Mouse (Mus musculus) limb, embryonic 14.5 days (tissue): ENCODE data around the gene Stat4. TPM values are rescaled to one million over a fixed set of nuclear protein-coding genes. Genes with fewer than 3 reads are reported as not detected.

Experiments used
- ATAC-seq: fragments of 200-750 bp; cut with Nextera tagmentation; 2 replicates; pipeline ENCODE4 v1.8.0; 2017; ENCODE audit warnings: low read depth, moderate number of reproducible peaks, moderate TSS enrichment; ENCODE audit not compliant: low FRiP score
- DNase-seq: peaks from one replicate; pipeline ENCODE4 v3.0.0-alpha.2; 2015; ENCODE audit warnings: low spot score
- H3K27ac ChIP-seq: fragments of 300-500 bp; sonication (generic); replicated peaks from 2 replicates; pipeline ENCODE4 v1.5.1; 2014; ENCODE audit warnings: low read depth, mild to moderate bottlenecking, low read length, moderate library complexity, mixed read lengths
- H3K27me3 ChIP-seq: fragments of 300-500 bp; sonication (generic); 2 replicates; pipeline ENCODE4 v1.6.1; 2014; ENCODE audit warnings: low read length, mixed read lengths; ENCODE audit not compliant: control insufficient read depth, insufficient read depth
- H3K36me3 ChIP-seq: fragments of 300-500 bp; sonication (generic); 2 replicates; pipeline ENCODE4 v1.6.1; 2014; ENCODE audit warnings: mild to moderate bottlenecking, low read length, moderate library complexity, mixed read lengths; ENCODE audit not compliant: control insufficient read depth, insufficient read depth
- H3K4me1 ChIP-seq: fragments of 300-500 bp; sonication (generic); 2 replicates; pipeline ENCODE4 v1.6.1; 2014; ENCODE audit warnings: antibody characterized with exemption, low read length, mixed read lengths; ENCODE audit not compliant: control insufficient read depth, insufficient read depth
- H3K4me2 ChIP-seq: fragments of 300-500 bp; sonication (generic); replicated peaks from 2 replicates; pipeline ENCODE4 v1.6.1; 2014; ENCODE audit warnings: low read depth, mild to moderate bottlenecking, low read length, moderate library complexity; ENCODE audit not compliant: severe bottlenecking
- H3K4me3 ChIP-seq: fragments of 300-500 bp; sonication (generic); replicated peaks from 2 replicates; pipeline ENCODE4 v1.5.1; 2014; ENCODE audit warnings: low read length
- H3K9ac ChIP-seq: fragments of 300-500 bp; sonication (generic); 2 replicates; pipeline ENCODE4 v1.6.1; 2014; ENCODE audit warnings: mild to moderate bottlenecking, low read depth, low read length, moderate library complexity; ENCODE audit not compliant: severe bottlenecking
- H3K9me3 ChIP-seq: fragments of 300-500 bp; sonication (generic); 2 replicates; pipeline ENCODE4 v1.6.1; 2016; ENCODE audit warnings: low read length; ENCODE audit not compliant: control insufficient read depth
- POLR2A ChIP-seq: fragments of 200-500 bp; IDR thresholded peaks from 2 replicates; pipeline ENCODE4 v1.8.0; 2012; ENCODE audit warnings: inconsistent platforms, mild to moderate bottlenecking, moderate library complexity, borderline replicate concordance; ENCODE audit not compliant: insufficient read depth, insufficient read length; ENCODE audit errors: extremely low read depth
- WGBS: fragments of 180-500 bp; shearing (Covaris S2); extraction: QIAGEN DNeasy Blood & Tissue Kit; methylation state at CpG from one replicate; pipeline ENCODE4 v1.1.7; 2014; 5-methylcytosine and 5-hydroxymethylcytosine counted together
- polyA plus RNA-seq, 2 experiments: library from polyadenylated mRNA; depleted of rRNA in 1 of 2; stranded (reverse) in 1 of 2; unstranded in 1 of 2; fragments of >200 nt; fragmentation: Nextera tagmentation in 1 of 2; extraction: Ambion mirVana in 1 of 2; gene quantifications; 2 replicates each; pipeline versions ENCODE4 v1.2.1 to v1.2.3; 2012 to 2014

Gene Stat4
- polyA plus RNA-seq, 2 experiments = 0.44 to 0.51 TPM

GRCm38 (mm10) chr1:52131787-52132377, 144.9 kb downstream of the Stat4 start:
- 71% methylated on average over 11 of the region's 11 CpGs for WGBS
- Histone ChIP-seq H3K4me3 (no peak overlapping the region), H3K27me3 (no peaks in the 10 kb centered on the region), H3K36me3 (peaks cover 9% of the 10 kb centered on the region), H3K27ac (no peak overlapping the region), H3K9me3 (no peaks in the 10 kb centered on the region), H3K4me2 (no peak overlapping the region), H3K9ac (no peak overlapping the region), H3K4me1 (no peaks in the 10 kb centered on the region)
- DNase-seq (no peak), ATAC-seq (no peak)
- no peak for TF ChIP-seq POLR2A

GRCm38 (mm10) chr1:52133254-52133653, 146.3 kb downstream of the Stat4 start:
- DNase-seq (no peak), ATAC-seq (no peak)
- Histone ChIP-seq H3K4me2 (no peak overlapping the region), H3K4me1 (no peaks in the 10 kb centered on the region), H3K36me3 (peaks cover 12% of the 10 kb centered on the region), H3K4me3 (no peak overlapping the region), H3K27me3 (no peaks in the 10 kb centered on the region), H3K9ac (no peak overlapping the region), H3K9me3 (no peaks in the 10 kb centered on the region), H3K27ac (no peak overlapping the region)
- WGBS = 82% methylated on average over 8 of the region's 8 CpGs
- TF ChIP-seq POLR2A = no peak

- TF ChIP-seq POLR2A = no peak
These were observed 150.3 kb downstream of the Stat4 start for GRCm38 (mm10) chr1:52137292-52137691.

GRCm38 (mm10) chr1:52140534-52140933, 153.6 kb downstream of the Stat4 start:
- H3K27me3 ChIP-seq = no peaks in the 10 kb centered on the region
- WGBS = 86% methylated on average over 9 of the region's 9 CpGs
- H3K4me1 ChIP-seq = no peaks in the 10 kb centered on the region
- no peaks in the 10 kb centered on the region for H3K9me3 ChIP-seq
- no peak overlapping the region for H3K4me3 ChIP-seq
- H3K4me2 ChIP-seq = no peak overlapping the region
- no peak for TF ChIP-seq POLR2A
- ATAC-seq (no peak), DNase-seq (no peak)
- H3K9ac ChIP-seq = no peak overlapping the region
- H3K36me3 ChIP-seq = peaks cover 13% of the 10 kb centered on the region
- no peak overlapping the region for H3K27ac ChIP-seq

More at GRCm38 (mm10) chr1:52137292-52137691, 150.3 kb downstream of the Stat4 start:
- Histone ChIP-seq H3K9me3 (no peaks in the 10 kb centered on the region), H3K9ac (no peak overlapping the region), H3K27me3 (no peaks in the 10 kb centered on the region), H3K36me3 (peaks cover 10% of the 10 kb centered on the region), H3K4me2 (no peak overlapping the region), H3K27ac (no peak overlapping the region), H3K4me3 (no peak overlapping the region), H3K4me1 (no peaks in the 10 kb centered on the region)
- no peak for DNase-seq
- 70% methylated on average over 16 of the region's 16 CpGs for WGBS
- no peak for ATAC-seq

GRCm38 (mm10) chr1:52141482-52141881, 154.5 kb downstream of the Stat4 start:
- Histone ChIP-seq H3K9me3 (no peaks in the 10 kb centered on the region), H3K9ac (no peak overlapping the region), H3K27ac (no peak overlapping the region), H3K4me3 (no peak overlapping the region), H3K36me3 (peaks cover 13% of the 10 kb centered on the region), H3K4me1 (no peaks in the 10 kb centered on the region), H3K27me3 (no peaks in the 10 kb centered on the region), H3K4me2 (no peak overlapping the region)
- 71% methylated on average over 3 of the region's 3 CpGs for WGBS
- no peak for TF ChIP-seq POLR2A
- ATAC-seq = no peak
- no peak for DNase-seq
